Mouse (Mus musculus): ENCODE results near the gene Slc12a3.

- no peak for TF ChIP-seq POLR2A (IDR thresholded peaks at IDR 0.05; ENCODE audit: control insufficient read depth, low read depth, low read length)
- no peak for TF ChIP-seq CTCF (IDR thresholded peaks at IDR 0.05; ENCODE audit: control insufficient read depth, insufficient read depth, insufficient replicate concordance, low read depth, low read length)
These were observed 38.4 kb upstream of the Slc12a3 start for GRCm38 (mm10) chr8:94290606-94291005.

All from testis, adult 2 months (tissue).